Mouse (Mus musculus): ENCODE measurements around the gene Elfn1. TPM values are rescaled to one million over a fixed set of nuclear protein-coding genes. Genes with fewer than 3 reads are reported as not detected.

Elfn1 gene
- total and polyA plus RNA-seq, 2 experiments from 2014 or later = 3.4 to 28.9 TPM

DNA sequence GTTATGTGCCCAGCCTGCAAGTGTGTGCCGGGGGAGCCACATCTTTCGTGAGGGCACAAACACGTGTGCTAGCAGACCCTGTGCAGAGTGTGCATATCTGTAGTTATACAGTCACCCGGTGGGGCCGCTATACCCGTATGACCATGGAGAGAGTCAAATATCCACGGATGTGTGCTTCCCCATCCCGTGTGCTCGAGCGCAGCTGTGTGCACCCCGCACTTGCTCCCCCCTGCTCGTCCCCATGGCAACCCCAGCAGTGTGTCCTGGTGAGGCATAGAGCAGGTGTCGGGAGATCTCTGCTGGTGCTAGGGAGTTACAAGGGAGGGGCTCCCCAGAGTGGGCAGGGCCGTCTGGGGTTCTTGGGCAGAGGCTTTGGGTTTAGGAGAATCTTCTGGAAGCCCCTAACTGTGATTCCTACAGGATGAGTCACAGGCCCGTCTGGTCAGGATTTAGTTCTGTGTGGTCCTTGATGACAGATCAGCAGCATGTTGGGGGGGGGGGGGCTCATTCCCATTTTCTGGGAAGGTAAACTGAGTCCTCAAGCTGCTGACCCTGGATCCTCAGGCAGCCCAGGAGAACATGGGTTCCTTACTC, 24.3 kb downstream of the Elfn1 start:
- no peaks in the 10 kb centered on the region for H3K9me3 ChIP-seq (ENCODE audit: low read length)
- no peak overlapping the region for H3K9ac ChIP-seq
- WGBS = 22% methylated on average over 15 of the region's 15 CpGs
- peaks cover 12% of the 10 kb centered on the region for H3K4me1 ChIP-seq (ENCODE audit: insufficient read depth)
- no peak overlapping the region for H3K4me3 ChIP-seq (ENCODE audit: low read depth, low read length)
- no peak overlapping the region for H3K4me2 ChIP-seq (ENCODE audit: low read depth)
- ATAC-seq (peak; percentile 92), DNase-seq (peak; percentile 72)
- 0 out of 2 replicates have a peak, but pooled peaks cover 3% of the 10 kb centered on the region for H3K27me3 ChIP-seq (ENCODE audit: insufficient read depth, low read length)
- H3K27ac ChIP-seq (ENCODE audit: low read depth, low read length) = no peak overlapping the region; the same call in 1 of the 2 replicates
- no peaks in the 10 kb centered on the region for H3K36me3 ChIP-seq (ENCODE audit: insufficient read depth)
- peak; percentile 31; the same call in 1 of the 2 replicates for TF ChIP-seq CTCF (IDR thresholded peaks at IDR 0.05; ENCODE audit: low read depth)

DNA sequence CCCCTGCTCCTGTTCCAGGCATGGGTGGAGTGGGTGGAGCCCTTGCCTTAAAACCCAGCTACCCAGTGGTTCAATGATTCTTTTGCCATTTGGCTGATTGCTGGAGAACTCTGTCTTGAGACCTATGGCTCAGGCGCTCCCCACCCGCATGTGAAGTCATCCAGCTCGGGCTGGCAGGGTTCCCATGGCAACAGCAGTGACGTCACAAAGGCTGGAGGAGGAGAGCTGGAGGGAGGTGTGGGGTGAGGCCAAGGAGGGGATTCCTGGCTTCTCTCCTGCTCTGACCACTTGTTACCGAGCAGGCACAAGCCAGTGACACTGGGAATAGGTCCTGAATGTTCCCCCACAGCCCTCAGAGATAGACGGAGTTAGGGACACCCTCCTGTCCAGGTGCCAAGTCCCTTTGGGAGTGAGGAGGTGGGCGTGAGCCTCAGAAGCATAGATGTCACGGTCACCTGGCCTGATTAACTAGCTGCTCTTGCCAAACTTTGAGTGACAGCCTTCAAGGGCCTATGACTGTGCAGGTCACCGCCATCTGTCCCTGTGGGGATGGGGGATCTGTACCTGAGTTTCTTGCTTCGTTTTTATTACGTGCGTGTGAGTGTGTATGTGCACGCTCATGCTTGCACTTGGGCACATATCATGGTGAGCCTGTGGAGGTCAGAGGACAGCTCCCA, 25.0 kb downstream of the Elfn1 start:
- Histone ChIP-seq H3K27me3 (ENCODE audit: insufficient read depth, low read length) (0 out of 2 replicates have a peak, but pooled peaks cover 3% of the 10 kb centered on the region), H3K4me3 (ENCODE audit: low read depth, low read length) (no peak overlapping the region), H3K4me2 (ENCODE audit: low read depth) (no peak overlapping the region), H3K9ac (no peak overlapping the region), H3K4me1 (ENCODE audit: insufficient read depth) (peaks cover 12% of the 10 kb centered on the region), H3K9me3 (ENCODE audit: low read length) (no peaks in the 10 kb centered on the region), H3K36me3 (ENCODE audit: insufficient read depth) (no peaks in the 10 kb centered on the region), H3K27ac (ENCODE audit: low read depth, low read length) (no peak overlapping the region; the same call in 1 of the 2 replicates)
- peak; percentile 86 for ATAC-seq
- peak; percentile 87 for DNase-seq
- 35% methylated on average over 13 of the region's 13 CpGs for WGBS
- no peak for TF ChIP-seq CTCF (IDR thresholded peaks at IDR 0.05; ENCODE audit: low read depth)

DNA sequence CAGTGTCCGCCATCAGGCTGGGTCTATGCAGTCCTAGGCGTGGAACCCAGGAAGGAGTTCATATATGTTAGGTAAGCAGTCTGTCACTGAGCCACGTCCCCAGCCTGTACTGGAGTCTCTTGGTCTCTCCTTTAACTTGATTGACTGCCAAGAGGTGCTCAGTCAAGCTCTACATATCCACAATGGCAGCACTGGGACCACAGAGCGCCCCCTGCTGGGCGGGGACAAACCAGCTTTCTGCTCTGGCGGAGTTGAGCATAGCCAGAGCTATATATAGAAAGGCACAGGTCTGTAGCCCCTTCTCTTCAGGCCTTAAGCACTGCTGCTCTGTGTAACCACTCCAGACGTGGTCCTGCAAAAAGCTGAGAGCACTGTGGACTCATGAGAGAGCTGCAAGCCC, 25.7 kb downstream of the Elfn1 start:
- DNase-seq (peak; percentile 14), ATAC-seq (no peak)
- Histone ChIP-seq H3K27me3 (ENCODE audit: insufficient read depth, low read length) (0 out of 2 replicates have a peak, but pooled peaks cover 3% of the 10 kb centered on the region), H3K27ac (ENCODE audit: low read depth, low read length) (no peak overlapping the region), H3K36me3 (ENCODE audit: insufficient read depth) (no peaks in the 10 kb centered on the region), H3K4me1 (ENCODE audit: insufficient read depth) (peaks cover 12% of the 10 kb centered on the region), H3K9me3 (ENCODE audit: low read length) (no peaks in the 10 kb centered on the region), H3K4me3 (ENCODE audit: low read depth, low read length) (no peak overlapping the region), H3K4me2 (ENCODE audit: low read depth) (no peak overlapping the region), H3K9ac (no peak overlapping the region)
- peak; percentile 51 for TF ChIP-seq CTCF (IDR thresholded peaks at IDR 0.05; ENCODE audit: low read depth)
- 51% methylated on average over 7 of the region's 7 CpGs for WGBS

DNA sequence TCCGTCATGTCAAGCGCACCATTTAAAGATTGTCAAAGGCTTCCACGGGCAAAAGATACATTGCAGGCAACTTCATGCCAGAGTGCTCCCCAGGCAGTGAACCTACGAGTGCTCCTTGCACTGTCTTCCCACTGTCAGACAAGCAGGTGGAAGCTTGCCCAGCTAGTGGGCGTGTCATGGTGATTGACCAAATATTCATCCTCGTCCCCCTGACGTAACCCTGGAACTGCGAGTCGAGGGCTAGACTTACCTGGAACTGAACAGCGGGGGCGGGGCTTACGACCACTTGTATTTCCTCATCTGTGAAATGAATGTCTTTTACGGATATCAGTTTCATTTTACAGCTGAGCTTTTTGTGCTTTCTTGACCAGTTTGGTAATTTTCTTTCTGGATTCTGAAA, 28.7 kb downstream of the Elfn1 start:
- no peak overlapping the region for H3K9ac ChIP-seq
- DNase-seq (no peak), ATAC-seq (no peak)
- peaks cover 12% of the 10 kb centered on the region for H3K4me1 ChIP-seq (ENCODE audit: insufficient read depth)
- H3K27ac ChIP-seq (ENCODE audit: low read depth, low read length) = no peak overlapping the region
- 81% methylated on average over 13 of the region's 13 CpGs for WGBS
- H3K9me3 ChIP-seq (ENCODE audit: low read length) = no peaks in the 10 kb centered on the region
- no peak overlapping the region for H3K4me2 ChIP-seq (ENCODE audit: low read depth)
- H3K4me3 ChIP-seq (ENCODE audit: low read depth, low read length) = no peak overlapping the region
- TF ChIP-seq CTCF (IDR thresholded peaks at IDR 0.05; ENCODE audit: low read depth) = no peak
- H3K27me3 ChIP-seq (ENCODE audit: insufficient read depth, low read length) = 0 out of 2 replicates have a peak, but pooled peaks cover under 1% of the 10 kb centered on the region
- no peaks in the 10 kb centered on the region for H3K36me3 ChIP-seq (ENCODE audit: insufficient read depth)

GRCm38 (mm10) chr5:139944697-139945096, 37.0 kb downstream of the Elfn1 start:
- H3K9ac ChIP-seq = no peak overlapping the region
- DNase-seq (peak; percentile 49), ATAC-seq (peak; percentile 45; the same call in 1 of the 2 replicates)
- no peaks in the 10 kb centered on the region for H3K27me3 ChIP-seq (ENCODE audit: insufficient read depth, low read length)
- no peak overlapping the region for H3K27ac ChIP-seq (ENCODE audit: low read depth, low read length)
- TF ChIP-seq CTCF (IDR thresholded peaks at IDR 0.05; ENCODE audit: low read depth) = no peak
- no peaks in the 10 kb centered on the region for H3K4me1 ChIP-seq (ENCODE audit: insufficient read depth)
- 22% methylated on average over 7 of the region's 7 CpGs for WGBS
- no peak overlapping the region for H3K4me2 ChIP-seq (ENCODE audit: low read depth)
- no peaks in the 10 kb centered on the region for H3K9me3 ChIP-seq (ENCODE audit: low read length)
- no peak overlapping the region for H3K4me3 ChIP-seq (ENCODE audit: low read depth, low read length)
- H3K36me3 ChIP-seq (ENCODE audit: insufficient read depth) = no peaks in the 10 kb centered on the region

DNA sequence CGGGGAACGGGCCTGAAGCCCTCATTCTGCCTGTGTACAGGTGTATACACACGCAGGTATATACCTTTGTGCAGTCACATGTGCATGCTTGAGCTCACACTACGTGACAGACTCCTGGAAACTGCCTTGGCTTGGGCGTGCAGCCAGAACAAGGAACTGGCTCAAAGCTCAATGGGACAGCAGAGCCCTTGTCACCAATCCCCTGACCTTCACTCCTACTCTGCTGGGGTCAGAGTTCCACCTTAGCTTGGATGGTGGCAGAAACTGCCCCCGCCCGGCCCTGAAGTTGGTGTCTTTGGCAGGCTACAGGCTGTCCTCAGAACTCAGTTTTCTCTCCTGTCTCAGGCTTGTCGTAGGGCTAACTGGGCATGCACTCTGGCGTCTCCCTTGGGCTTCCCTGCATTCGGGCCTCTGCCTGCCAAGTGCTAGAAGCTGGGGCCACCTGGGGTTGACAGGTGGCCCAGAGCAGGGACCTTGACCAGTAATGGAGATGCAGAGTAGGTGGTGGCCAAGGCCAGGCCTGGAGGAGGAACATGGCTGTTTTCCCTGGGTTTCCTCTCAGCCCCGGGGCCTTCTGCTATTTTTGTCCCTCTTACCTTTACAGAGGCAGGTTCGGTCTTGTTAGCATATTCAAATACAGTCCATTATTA, 38.1 kb downstream of the Elfn1 start:
- Histone ChIP-seq H3K9ac (no peak overlapping the region), H3K36me3 (ENCODE audit: insufficient read depth) (no peaks in the 10 kb centered on the region), H3K27ac (ENCODE audit: low read depth, low read length) (no peak overlapping the region), H3K4me1 (ENCODE audit: insufficient read depth) (no peaks in the 10 kb centered on the region), H3K4me3 (ENCODE audit: low read depth, low read length) (no peak overlapping the region), H3K4me2 (ENCODE audit: low read depth) (no peak overlapping the region), H3K27me3 (ENCODE audit: insufficient read depth, low read length) (no peaks in the 10 kb centered on the region), H3K9me3 (ENCODE audit: low read length) (no peaks in the 10 kb centered on the region)
- DNase-seq (no peak), ATAC-seq (no peak)
- WGBS = 63% methylated on average over 12 of the region's 12 CpGs
- TF ChIP-seq CTCF (IDR thresholded peaks at IDR 0.05; ENCODE audit: low read depth) = no peak

DNA sequence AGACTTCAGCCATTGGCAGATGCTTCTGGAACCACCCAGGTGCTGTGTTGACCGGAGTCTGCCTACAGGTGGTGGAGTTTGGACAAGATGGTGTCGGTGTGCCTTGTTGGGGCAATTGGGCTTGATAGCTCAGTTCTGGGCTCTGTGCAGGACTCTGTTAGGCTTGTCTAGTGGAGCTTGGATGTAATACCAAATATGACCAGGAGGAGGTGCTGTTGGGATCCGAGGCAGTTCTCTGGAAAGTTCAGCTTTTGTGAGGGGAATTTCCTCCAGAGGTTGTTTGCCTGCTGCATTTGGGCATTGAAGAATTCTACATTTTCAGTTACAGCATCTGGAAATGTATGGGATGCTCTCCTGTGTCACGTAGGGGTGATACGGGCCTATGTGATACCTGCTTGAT, 39.7 kb downstream of the Elfn1 start:
- WGBS = 94% methylated on average over 5 of the region's 5 CpGs
- H3K4me3 ChIP-seq (ENCODE audit: low read depth, low read length) = no peak overlapping the region
- H3K27me3 ChIP-seq (ENCODE audit: insufficient read depth, low read length) = no peaks in the 10 kb centered on the region
- DNase-seq (no peak), ATAC-seq (no peak)
- no peak overlapping the region for H3K4me2 ChIP-seq (ENCODE audit: low read depth)
- H3K36me3 ChIP-seq (ENCODE audit: insufficient read depth) = no peaks in the 10 kb centered on the region
- H3K27ac ChIP-seq (ENCODE audit: low read depth, low read length) = no peak overlapping the region
- H3K9ac ChIP-seq = no peak overlapping the region
- H3K9me3 ChIP-seq (ENCODE audit: low read length) = no peaks in the 10 kb centered on the region
- peak; percentile 59 for TF ChIP-seq CTCF (IDR thresholded peaks at IDR 0.05; ENCODE audit: low read depth)
- H3K4me1 ChIP-seq (ENCODE audit: insufficient read depth) = no peaks in the 10 kb centered on the region

Measured in forebrain, postnatal 0 days (tissue).